Mouse (Mus musculus) myocyte (in vitro differentiated cells): Measurements from ENCODE around the gene Pou6f1.

Experiments
- E2F4 ChIP-seq: IDR thresholded peaks from one replicate; pipeline ENCODE4 v1.6.1; 2011; ENCODE audit warnings: mild to moderate bottlenecking, control low read depth, moderate library complexity; ENCODE audit not compliant: insufficient read depth
- POLR2A ChIP-seq: IDR thresholded peaks from one replicate; pipeline ENCODE4 v1.6.1; 2011; ENCODE audit warnings: low read depth, mild to moderate bottlenecking, control low read depth, moderate library complexity; ENCODE audit not compliant: insufficient read length
- POLR2AphosphoS2 ChIP-seq: IDR thresholded peaks from one replicate; pipeline ENCODE4 v1.6.1; 2011; ENCODE audit warnings: low read depth, control low read depth; ENCODE audit not compliant: insufficient read length
- USF1 ChIP-seq: IDR thresholded peaks from one replicate; pipeline ENCODE4 v1.6.1; 2011; ENCODE audit warnings: low read depth, mild to moderate bottlenecking, control low read depth, moderate library complexity

- TF ChIP-seq POLR2A (no peak), E2F4 (no peak), POLR2AphosphoS2 (no peak), USF1 (no peak)
Measured at GRCm38 (mm10) chr15:100611951-100612350, 12.2 kb upstream of the Pou6f1 start.
